Mouse (Mus musculus) heart, embryonic 11.5 days (tissue): ENCODE results near the gene Tssk6. TPM values are rescaled to one million over a fixed set of nuclear protein-coding genes. Genes with fewer than 3 reads are reported as not detected.

Experiments
- ATAC-seq: fragments of 200-750 bp; cut with Nextera tagmentation; replicated peaks from 2 replicates; pipeline ENCODE4 v1.8.0; 2017; ENCODE audit warnings: moderate library complexity; ENCODE audit not compliant: insufficient number of reproducible peaks, low FRiP score, low TSS enrichment
- H3K27ac ChIP-seq: fragments of 300-500 bp; sonication (generic); 2 replicates; pipeline ENCODE4 v1.5.1; 2014; ENCODE audit warnings: mild to moderate bottlenecking, low read depth, low read length
- H3K27me3 ChIP-seq: fragments of 300-500 bp; sonication (generic); 2 replicates; pipeline ENCODE4 v1.6.1; 2014; ENCODE audit warnings: mild to moderate bottlenecking, low read length, mixed read lengths; ENCODE audit not compliant: control insufficient read depth, insufficient read depth
- H3K36me3 ChIP-seq: fragments of 300-500 bp; sonication (generic); 2 replicates; pipeline ENCODE4 v1.6.1; 2014; ENCODE audit warnings: mild to moderate bottlenecking, low read length, moderate library complexity, mixed read lengths; ENCODE audit not compliant: control insufficient read depth, insufficient read depth
- H3K4me1 ChIP-seq: fragments of 300-500 bp; sonication (generic); 2 replicates; pipeline ENCODE4 v1.6.1; 2014; ENCODE audit warnings: low read length; ENCODE audit not compliant: control insufficient read depth, insufficient read depth
- H3K4me2 ChIP-seq: fragments of 300-500 bp; sonication (generic); 2 replicates; pipeline ENCODE4 v1.6.1; 2014; ENCODE audit warnings: mild to moderate bottlenecking, moderate library complexity
- H3K4me3 ChIP-seq: fragments of 300-500 bp; sonication (generic); 2 replicates; pipeline ENCODE4 v1.5.1; 2014; ENCODE audit warnings: low read depth, low read length
- H3K9ac ChIP-seq: fragments of 300-500 bp; sonication (generic); 2 replicates; pipeline ENCODE4 v1.6.1; 2014; ENCODE audit warnings: mild to moderate bottlenecking, low read depth, low read length, moderate library complexity
- H3K9me3 ChIP-seq: fragments of 300-500 bp; sonication (generic); replicated peaks from 2 replicates; pipeline ENCODE4 v1.6.1; 2016; ENCODE audit warnings: low read length; ENCODE audit not compliant: control insufficient read depth
- WGBS: fragments of 180-500 bp; shearing (Covaris S2); extraction: QIAGEN DNeasy Blood & Tissue Kit; methylation state at CpG from one replicate; pipeline ENCODE4 v1.1.7; 2014; ENCODE audit not compliant: insufficient replicate concordance; 5-methylcytosine and 5-hydroxymethylcytosine counted together
- polyA plus RNA-seq: library from polyadenylated mRNA; unstranded; fragments of >200 nt; fragmentation: Nextera tagmentation; extraction: Ambion mirVana; gene quantifications from 2 replicates; pipeline ENCODE4 v1.2.1, GENCODE M21; 2014

Gene Tssk6
- polyA plus RNA-seq, 1 experiment from 2014 or later, result 1.8 TPM

GRCm38 (mm10) chr8:69881261-69881865 is 20.6 kb upstream of the Tssk6 start:
- ATAC-seq, result no peak
- Histone ChIP-seq H3K9me3 (no peaks in the 10 kb centered on the region), H3K9ac (0 out of 2 replicates have a peak overlapping the region, but pooled peaks have one; percentile 44), H3K4me1 (peaks cover 11% of the 10 kb centered on the region; the same call in 1 of the 2 replicates), H3K4me3 (peak overlapping the region; percentile 39), H3K27me3 (peaks cover 85% of the 10 kb centered on the region), H3K27ac (no peak overlapping the region), H3K36me3 (no peaks in the 10 kb centered on the region), H3K4me2 (peak overlapping the region; percentile 64)
- WGBS, result 16% methylated on average over 78 of the region's 79 CpGs

- H3K9me3 ChIP-seq, result no peaks in the 10 kb centered on the region
- H3K27ac ChIP-seq, result no peak overlapping the region
- no peak for ATAC-seq
- peak overlapping the region; percentile 64 for H3K4me2 ChIP-seq
- WGBS, result 10% methylated on average over 98 of the region's 103 CpGs
- 0 out of 2 replicates have a peak overlapping the region, but pooled peaks have one; percentile 44 for H3K9ac ChIP-seq
- peaks cover 11% of the 10 kb centered on the region for H3K4me1 ChIP-seq
- H3K36me3 ChIP-seq, result no peaks in the 10 kb centered on the region
- peaks cover 90% of the 10 kb centered on the region for H3K27me3 ChIP-seq
- H3K4me3 ChIP-seq, result peak overlapping the region; percentile 39
Observed at GRCm38 (mm10) chr8:69882021-69882756, 19.8 kb upstream of the Tssk6 start.

- Histone ChIP-seq H3K4me2 (peak overlapping the region; percentile 64), H3K36me3 (no peaks in the 10 kb centered on the region), H3K4me3 (peak overlapping the region; percentile 39; the same call in 1 of the 2 replicates), H3K9ac (no peak overlapping the region), H3K4me1 (peaks cover 17% of the 10 kb centered on the region), H3K27me3 (peaks cover 97% of the 10 kb centered on the region), H3K27ac (no peak overlapping the region), H3K9me3 (no peaks in the 10 kb centered on the region)
- 15% methylated on average over 52 of the region's 52 CpGs for WGBS
- ATAC-seq, result no peak
Observed at GRCm38 (mm10) chr8:69882833-69883600, 19.0 kb upstream of the Tssk6 start.

GRCm38 (mm10) chr8:69884141-69884540 is 17.8 kb upstream of the Tssk6 start:
- Histone ChIP-seq H3K27ac (no peak overlapping the region), H3K4me2 (no peak overlapping the region), H3K36me3 (no peaks in the 10 kb centered on the region), H3K27me3 (peaks cover 100% of the 10 kb centered on the region), H3K4me1 (peaks cover 29% of the 10 kb centered on the region), H3K9me3 (no peaks in the 10 kb centered on the region), H3K9ac (no peak overlapping the region), H3K4me3 (no peak overlapping the region)
- no peak for ATAC-seq
- 57% methylated on average over 13 of the region's 13 CpGs for WGBS

GRCm38 (mm10) chr8:69887289-69888243 is 14.4 kb upstream of the Tssk6 start, which contains the start of gene Cilp2:
Gene Cilp2 (minus strand): TSS chr8:69887687.
- H3K4me2 ChIP-seq, result peak within 1 kb of the TSS; percentile 61
- H3K27ac ChIP-seq, result no peak within 1 kb of the TSS
- H3K9ac ChIP-seq, result peak within 1 kb of the TSS; percentile 54; the same call in 1 of the 2 replicates
- ATAC-seq, result no peak
- peak within 1 kb of the TSS; percentile 25 for H3K4me3 ChIP-seq
- no peaks in the 10 kb centered on the region for H3K36me3 ChIP-seq
- WGBS, result 2% methylated on average over 57 of the region's 60 CpGs
- H3K27me3 ChIP-seq, result peaks cover 85% of the 10 kb centered on the region
- no peaks in the 10 kb centered on the region for H3K9me3 ChIP-seq
- peaks cover 24% of the 10 kb centered on the region for H3K4me1 ChIP-seq

- H3K9ac ChIP-seq, result 0 out of 2 replicates have a peak overlapping the region, but pooled peaks have one; percentile 49
- no peak overlapping the region for H3K27ac ChIP-seq
- no peak for ATAC-seq
- no peaks in the 10 kb centered on the region for H3K9me3 ChIP-seq
- no peaks in the 10 kb centered on the region; the same call in 1 of the 2 replicates for H3K36me3 ChIP-seq
- H3K4me1 ChIP-seq, result peaks cover 24% of the 10 kb centered on the region
- H3K4me2 ChIP-seq, result peak overlapping the region; percentile 61
- WGBS, result 8% methylated on average over 24 of the region's 24 CpGs
- H3K27me3 ChIP-seq, result peaks cover 78% of the 10 kb centered on the region
- peak overlapping the region; percentile 25 for H3K4me3 ChIP-seq
Observed at GRCm38 (mm10) chr8:69888244-69888866, 13.6 kb upstream of the Tssk6 start.

GRCm38 (mm10) chr8:69888902-69889301 is 13.1 kb upstream of the Tssk6 start:
- no peak for ATAC-seq

More at GRCm38 (mm10) chr8:69888902-69889301, 13.1 kb upstream of the Tssk6 start:
- Histone ChIP-seq H3K4me1 (peaks cover 24% of the 10 kb centered on the region), H3K36me3 (peaks cover 3% of the 10 kb centered on the region), H3K27ac (no peak overlapping the region), H3K4me2 (peak overlapping the region; percentile 61), H3K4me3 (peak overlapping the region; percentile 25), H3K27me3 (peaks cover 72% of the 10 kb centered on the region), H3K9me3 (no peaks in the 10 kb centered on the region), H3K9ac (no peak overlapping the region)
- WGBS, result 6% methylated on average over 26 of the region's 32 CpGs
